Mouse (Mus musculus) layer of hippocampus, adult 11-12 months (tissue): ENCODE measurements around the gene G6pc2.

Experiments
- DNase-seq: peaks from one replicate; pipeline ENCODE4 v3.0.0; 2022; ENCODE audit warnings: low spot score

The G6pc2 gene

DNA sequence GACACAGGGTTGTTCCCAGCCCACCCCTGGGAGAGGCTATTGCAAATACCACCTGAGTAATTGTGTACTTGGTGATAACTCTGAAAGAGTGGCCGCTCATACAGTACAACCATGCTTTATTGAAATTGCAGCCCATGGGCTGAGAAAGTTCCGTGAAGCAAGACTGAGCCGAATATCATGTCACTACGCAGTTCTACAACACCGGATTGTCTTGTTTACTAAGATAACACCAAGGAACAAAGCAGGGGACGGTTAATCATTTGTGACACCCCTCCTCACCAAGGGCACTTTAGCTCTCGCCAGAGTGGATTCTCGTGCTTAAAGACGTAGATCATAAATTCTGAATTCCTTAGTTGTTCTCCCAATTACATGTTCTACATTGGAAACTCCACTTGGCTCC lies 28.4 kb downstream of the G6pc2 start:
- no peak for DNase-seq

DNA sequence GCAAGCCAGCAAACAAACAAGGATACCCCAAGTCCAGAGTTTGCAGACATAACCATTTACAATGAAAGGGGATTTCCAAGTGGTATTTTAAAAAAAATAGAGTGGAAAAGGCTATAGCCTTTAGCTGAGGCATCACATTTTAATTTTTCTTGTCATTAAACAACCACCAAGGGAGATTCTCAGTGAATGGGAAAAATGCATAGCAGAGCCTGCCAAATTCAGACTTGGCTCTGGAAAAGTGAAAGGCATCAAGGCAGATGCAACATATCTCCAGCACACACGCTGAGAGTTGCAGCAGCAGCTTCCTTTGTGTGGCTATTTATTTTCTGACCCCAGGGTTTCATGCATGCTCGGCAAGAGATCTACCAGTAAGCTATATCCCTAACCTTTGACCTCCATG lies 34.1 kb downstream of the G6pc2 start:
- no peak for DNase-seq

DNA sequence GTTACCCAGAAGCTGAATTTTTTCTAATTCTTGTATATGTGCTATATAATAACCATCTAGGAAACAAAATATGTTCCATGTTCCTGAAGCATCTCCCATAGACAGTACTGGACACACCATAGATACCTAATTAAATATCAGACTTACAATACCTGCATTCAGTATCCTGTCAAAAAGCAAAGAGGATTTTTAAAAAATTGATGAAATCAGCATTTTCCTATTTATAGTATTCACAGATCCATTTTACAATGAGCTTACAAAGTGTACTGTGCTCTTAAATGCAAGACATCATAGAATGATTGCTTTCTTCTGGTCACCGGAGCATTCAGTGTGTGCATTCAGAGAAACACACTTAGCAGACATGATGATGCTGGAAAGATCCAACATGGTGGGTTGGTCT lies 36.2 kb downstream of the G6pc2 start:
- no peak for DNase-seq

DNA sequence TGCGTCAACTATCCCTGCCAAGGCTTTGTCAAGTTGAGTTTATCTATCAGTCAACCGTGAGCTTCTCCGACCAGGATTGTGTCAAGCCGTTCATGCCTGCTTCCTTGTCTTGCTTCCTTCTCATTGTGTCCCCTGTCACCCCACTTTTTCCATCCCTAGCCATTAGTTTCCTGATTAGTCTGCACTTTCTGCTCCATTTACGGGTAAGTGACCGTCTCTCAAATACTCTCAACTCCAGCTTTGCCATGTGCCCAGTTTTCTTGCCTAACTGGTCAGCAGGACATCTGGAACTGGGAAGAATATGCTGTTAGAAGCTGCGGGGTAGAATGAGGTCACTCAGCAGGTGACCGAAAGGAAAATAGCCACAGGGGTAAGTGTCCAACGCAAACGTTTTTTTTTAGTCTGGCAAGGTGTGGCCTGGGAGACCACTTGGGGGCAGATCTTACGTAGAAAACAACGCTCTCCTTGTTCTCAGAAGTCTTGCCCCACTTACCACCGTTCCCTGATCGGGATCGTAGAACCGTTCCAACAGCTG lies 37.4 kb downstream of the G6pc2 start:
- DNase-seq = no peak

DNA sequence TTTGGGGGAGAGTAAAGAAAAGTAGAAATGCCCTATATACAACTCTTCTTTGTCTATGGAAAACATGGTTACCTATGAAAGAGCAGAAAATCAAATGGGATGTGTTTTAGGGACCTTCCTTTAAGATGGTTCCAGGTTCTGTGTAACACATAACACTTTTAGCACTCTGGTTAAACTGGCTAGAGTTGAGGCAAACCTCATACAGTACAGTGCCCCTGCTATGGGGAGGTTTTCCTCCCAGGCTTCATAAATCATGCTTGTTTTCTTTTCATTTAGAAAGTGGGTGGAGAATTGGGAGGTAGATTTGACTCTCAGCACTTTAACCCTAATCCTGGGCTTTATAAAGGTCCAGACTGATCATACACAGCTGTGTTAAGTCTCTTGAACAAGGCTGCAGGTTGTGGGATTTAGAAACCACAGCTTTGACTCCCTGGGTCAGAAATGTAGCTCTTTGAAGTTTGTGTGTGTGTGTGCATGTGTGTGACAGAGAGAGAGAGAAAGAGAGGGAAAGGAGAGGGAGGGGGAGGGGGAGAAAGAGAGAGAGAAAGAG lies 53.3 kb downstream of the G6pc2 start:
- no peak for DNase-seq

DNA sequence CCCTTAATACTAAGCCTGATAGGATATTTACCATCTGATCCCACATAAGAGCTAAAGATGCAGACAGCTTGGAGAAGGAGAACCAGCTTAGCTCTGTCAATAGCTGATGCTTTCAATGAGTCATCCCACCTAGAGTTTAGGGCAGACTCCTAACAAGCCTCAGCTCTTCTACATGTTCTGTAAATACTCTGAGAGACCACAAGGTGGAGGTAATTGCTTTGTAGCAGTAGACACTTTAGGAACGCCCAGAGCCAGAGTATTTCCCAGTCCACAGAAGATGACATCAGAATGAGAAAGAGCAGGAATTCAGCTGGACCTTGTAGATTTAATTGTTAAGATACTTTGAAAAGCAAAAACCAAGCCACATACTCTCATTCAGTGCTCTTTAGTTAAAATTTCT lies 65.0 kb downstream of the G6pc2 start:
- no peak for DNase-seq
